Mouse (Mus musculus) liver, adult 2 months (tissue): ENCODE results near the gene Pla2g4e. TPM values are rescaled to one million over a fixed set of nuclear protein-coding genes. Genes with fewer than 3 reads are reported as not detected.
A peak's percentile ranks its signal among the peaks of the same experiment; 100 is the strongest.

Experiments used
- DNase-seq: peaks from one replicate; pipeline ENCODE4 v3.0.0-alpha.2; 2011; ENCODE audit warnings: low read depth, low spot score; ENCODE audit errors: extremely low read depth
- H3K27ac ChIP-seq: fragments of 200-500 bp; replicated peaks from 2 replicates; pipeline ENCODE4 v1.5.1; 2012; ENCODE audit warnings: low read depth, mild to moderate bottlenecking, control low read depth, inconsistent platforms, low read length; ENCODE audit not compliant: insufficient read depth
- H3K27me3 ChIP-seq: fragments of 200-500 bp; 2 replicates; pipeline ENCODE4 v1.6.1; 2012; ENCODE audit warnings: mild to moderate bottlenecking, moderate library complexity, low read length, inconsistent platforms; ENCODE audit not compliant: control insufficient read depth, insufficient read depth
- H3K36me3 ChIP-seq: fragments of 200-500 bp; 2 replicates; pipeline ENCODE4 v1.6.1; 2012; ENCODE audit warnings: low read length, inconsistent platforms; ENCODE audit not compliant: control insufficient read depth, insufficient read depth
- H3K4me1 ChIP-seq: fragments of 200-500 bp; 2 replicates; pipeline ENCODE4 v1.6.1; 2011; ENCODE audit warnings: low read length; ENCODE audit not compliant: control insufficient read depth, insufficient read depth
- H3K4me3 ChIP-seq: fragments of 200-500 bp; 2 replicates; pipeline ENCODE4 v1.5.1; 2011; ENCODE audit warnings: low read depth, mild to moderate bottlenecking, control low read depth, low read length, moderate library complexity; ENCODE audit not compliant: insufficient read depth
- H3K79me2 ChIP-seq: fragments of 200-500 bp; 2 replicates; pipeline ENCODE4 v1.6.1; 2012; ENCODE audit warnings: inconsistent platforms, mild to moderate bottlenecking, low read length, moderate library complexity; ENCODE audit not compliant: control insufficient read depth, insufficient read depth
- H3K9ac ChIP-seq: fragments of 200-500 bp; 2 replicates; pipeline ENCODE4 v1.6.1; 2012; ENCODE audit warnings: low read depth, mild to moderate bottlenecking, control low read depth, inconsistent platforms, low read length
- CTCF ChIP-seq: fragments of 200-500 bp; IDR thresholded peaks from 2 replicates; pipeline ENCODE4 v1.5.1; 2011; ENCODE audit warnings: low read depth, low read length, control low read depth
- POLR2A ChIP-seq: fragments of 200-500 bp; IDR thresholded peaks from 2 replicates; pipeline ENCODE4 v1.6.1; 2011; ENCODE audit warnings: low read length, control low read depth; ENCODE audit not compliant: insufficient read depth; ENCODE audit errors: extremely low read depth
- WGBS: fragments of 180-500 bp; shearing (Covaris S2); methylation state at CpG from one replicate; pipeline ENCODE4 v1.1.7; 2018; 5-methylcytosine and 5-hydroxymethylcytosine counted together
- polyA plus RNA-seq: library from polyadenylated mRNA; depleted of rRNA; stranded (reverse); fragments of >200 nt; gene quantifications from 2 replicates; pipeline ENCODE4 v1.2.3, GENCODE M21; 2012; rRNA removed
- total RNA-seq: library from RNA; depleted of rRNA; stranded (reverse); fragments of >200 nt; gene quantifications from 2 replicates; pipeline ENCODE4 v1.2.3, GENCODE M21; 2014; rRNA removed

The Pla2g4e gene
- total RNA-seq (not detected in 2 replicates), polyA plus RNA-seq (not detected in 2 replicates)

DNA sequence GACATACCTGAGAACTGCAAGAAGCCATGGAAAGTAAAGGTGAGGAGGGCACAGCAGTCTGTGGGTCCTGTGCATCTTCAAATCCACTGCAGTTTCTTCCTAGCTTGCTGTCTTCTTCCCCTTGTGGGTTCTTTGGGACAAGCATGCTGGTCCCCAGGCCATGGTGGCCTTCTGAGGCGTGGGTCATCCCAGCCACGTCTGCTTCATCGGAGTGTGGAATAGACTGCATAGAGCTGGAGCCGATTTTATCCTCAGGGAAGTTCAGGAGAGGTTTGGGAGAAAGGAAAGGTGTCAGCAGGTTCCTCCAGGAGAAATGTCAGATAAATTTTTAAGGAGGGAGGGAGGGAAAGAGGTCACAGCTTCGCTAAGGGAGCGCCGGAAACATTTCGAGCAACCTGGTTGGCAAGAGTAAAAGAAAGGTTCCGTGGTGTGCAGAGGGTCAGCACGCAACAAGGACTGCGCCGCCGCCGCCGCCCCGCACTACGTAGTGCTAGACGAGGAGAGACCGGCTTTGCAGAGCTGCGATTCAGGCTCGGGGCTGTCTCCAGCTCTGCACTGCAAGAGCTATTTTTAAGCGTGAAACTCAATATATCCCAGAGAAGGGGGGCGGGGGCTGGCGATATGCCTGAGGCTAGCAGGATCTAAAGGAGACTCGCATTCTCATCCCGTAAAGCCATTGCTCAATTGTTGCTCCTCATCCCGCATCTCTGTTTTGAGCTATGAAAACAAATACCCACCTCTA lies at the start of gene Pla2g4e:
Pla2g4e (minus strand) TSS at position 657 of the 742 bp plus-strand sequence.
- peaks cover 10% of the 10 kb centered on the region; the same call in 1 of the 2 replicates for H3K27me3 ChIP-seq
- H3K4me3 ChIP-seq: no peak within 1 kb of the TSS
- no peak within 1 kb of the TSS for H3K27ac ChIP-seq
- H3K79me2 ChIP-seq: no peaks in the 10 kb centered on the region
- H3K4me1 ChIP-seq: no peaks in the 10 kb centered on the region
- TF ChIP-seq CTCF (no peak), POLR2A (no peak)
- no peak for DNase-seq
- no peak within 1 kb of the TSS for H3K9ac ChIP-seq
- WGBS: 6% methylated on average over 27 of the region's 27 CpGs
- no peaks in the 10 kb centered on the region for H3K36me3 ChIP-seq

DNA sequence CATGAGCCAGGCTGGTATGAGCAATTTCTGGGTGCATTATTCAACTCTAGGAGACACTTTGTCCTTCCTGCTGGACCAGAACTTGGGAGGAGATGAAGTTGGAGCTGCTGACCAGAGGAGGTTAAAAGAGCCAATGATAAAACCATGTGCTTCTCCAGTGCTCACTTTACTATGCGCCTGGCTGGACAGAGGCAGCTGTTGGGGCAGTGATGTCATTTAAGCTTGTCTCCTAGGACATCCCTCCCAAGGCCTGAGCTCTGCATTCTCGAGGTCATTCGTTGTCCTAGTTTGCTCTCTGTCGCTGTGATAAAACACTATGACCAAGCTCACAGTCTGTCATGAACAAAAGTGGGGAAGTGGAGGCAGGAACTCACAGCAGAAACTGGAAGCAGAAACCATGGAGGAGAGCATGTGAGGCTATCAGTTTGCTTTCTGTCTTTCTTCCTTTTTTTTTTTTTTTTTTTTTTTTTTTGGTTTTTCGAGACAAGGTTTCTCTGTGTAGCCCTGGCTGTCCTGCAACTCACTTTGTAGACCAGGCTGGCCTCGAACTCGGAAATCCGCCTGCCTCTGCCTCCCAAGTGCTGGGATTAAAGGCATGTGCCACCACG lies 46.4 kb upstream of the Pla2g4e start:
- TF ChIP-seq CTCF (no peak), POLR2A (no peak)
- H3K4me1 ChIP-seq: no peaks in the 10 kb centered on the region

DNA sequence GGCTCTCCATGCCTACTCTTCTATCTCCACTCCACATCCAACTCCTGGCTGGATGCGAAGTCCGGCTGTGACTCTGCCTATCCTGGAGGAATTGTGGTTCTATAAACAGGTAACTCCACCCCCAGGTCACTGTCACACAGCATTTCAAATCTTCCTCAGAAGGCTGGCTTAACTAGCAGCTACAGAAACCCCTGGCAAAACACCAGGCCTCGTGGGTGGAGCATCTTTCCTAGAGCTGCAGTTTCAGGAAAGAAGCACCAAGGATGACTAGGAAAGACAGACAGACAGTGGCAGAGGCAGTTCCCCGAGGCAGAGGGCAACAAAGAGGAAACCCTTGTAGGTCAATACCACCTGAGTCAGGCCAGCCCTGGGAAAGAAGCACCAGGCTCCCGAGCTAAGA lies 43.9 kb upstream of the Pla2g4e start, which contains the start of gene Pla2g4d:
Pla2g4d (minus strand) TSS at position 203 of the 400 bp plus-strand sequence.
- DNase-seq: no peak
- H3K9ac ChIP-seq: no peak within 1 kb of the TSS
- H3K79me2 ChIP-seq: no peaks in the 10 kb centered on the region
- no peaks in the 10 kb centered on the region for H3K27me3 ChIP-seq
- H3K4me3 ChIP-seq: no peak within 1 kb of the TSS
- no peaks in the 10 kb centered on the region for H3K36me3 ChIP-seq
- H3K4me1 ChIP-seq: peaks cover 7% of the 10 kb centered on the region
- H3K27ac ChIP-seq: no peak within 1 kb of the TSS
- WGBS: 78% methylated on average over 5 of the region's 5 CpGs
- TF ChIP-seq CTCF (no peak), POLR2A (no peak)

More for the DNA sequence above, 46.4 kb upstream of the Pla2g4e start:
- Histone ChIP-seq H3K4me3 (no peak overlapping the region), H3K79me2 (no peaks in the 10 kb centered on the region), H3K27ac (no peak overlapping the region), H3K27me3 (no peaks in the 10 kb centered on the region), H3K9ac (no peak overlapping the region), H3K36me3 (no peaks in the 10 kb centered on the region)
- WGBS: 78% methylated on average over 8 of the region's 9 CpGs
- DNase-seq: peak; percentile 39

DNA sequence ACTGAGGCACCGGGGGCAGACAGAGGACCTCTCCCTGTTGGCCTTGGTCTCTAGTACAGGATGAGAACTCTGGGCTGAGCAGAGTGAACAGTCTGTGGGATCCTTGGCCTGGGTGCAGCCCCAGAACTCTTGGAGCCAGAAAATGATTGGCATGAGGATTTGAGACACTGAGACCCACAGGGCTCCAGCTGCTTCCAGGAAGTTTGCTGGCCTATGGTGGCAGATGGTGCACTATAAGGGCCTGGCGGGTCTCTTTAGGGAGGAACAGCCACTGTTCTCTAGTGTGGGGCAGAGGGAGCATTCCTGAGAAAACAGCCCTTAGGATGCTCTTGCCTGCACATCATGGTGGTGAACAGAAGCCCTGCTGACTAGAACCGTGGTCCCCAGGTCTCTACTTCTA lies 43.3 kb upstream of the Pla2g4e start:
- H3K4me1 ChIP-seq: peaks cover 7% of the 10 kb centered on the region
- WGBS: 91% methylated on average over 3 of the region's 3 CpGs

DNA sequence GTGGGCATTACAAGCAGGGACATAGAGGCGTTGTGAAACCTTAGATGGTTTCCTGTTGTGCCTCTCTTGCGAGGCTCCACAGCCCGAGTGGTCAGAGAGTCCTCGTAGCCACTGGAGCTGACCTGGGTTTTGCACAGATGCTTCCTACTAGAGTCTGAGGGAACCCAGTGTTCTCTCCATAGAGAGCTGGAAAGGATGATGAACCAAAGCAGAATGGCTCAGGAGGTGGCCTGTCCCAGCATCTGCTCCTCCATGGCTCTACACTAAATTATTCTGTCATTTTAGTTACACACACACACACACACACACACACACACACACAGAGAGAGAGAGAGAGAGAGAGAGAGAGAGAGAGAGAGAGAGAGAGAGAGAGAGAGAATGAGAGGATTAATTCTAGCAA lies 40.5 kb upstream of the Pla2g4e start:
- Histone ChIP-seq H3K27me3 (no peaks in the 10 kb centered on the region), H3K79me2 (no peaks in the 10 kb centered on the region), H3K4me3 (no peak overlapping the region), H3K27ac (no peak overlapping the region), H3K4me1 (peaks cover 7% of the 10 kb centered on the region), H3K9ac (no peak overlapping the region), H3K36me3 (no peaks in the 10 kb centered on the region)
- WGBS: 81% methylated on average over 4 of the region's 4 CpGs
- TF ChIP-seq CTCF: no peak
- no peak for TF ChIP-seq POLR2A
- no peak for DNase-seq

More for the DNA sequence above, 43.3 kb upstream of the Pla2g4e start:
- Histone ChIP-seq H3K79me2 (no peaks in the 10 kb centered on the region), H3K27me3 (no peaks in the 10 kb centered on the region), H3K27ac (no peak overlapping the region), H3K9ac (no peak overlapping the region), H3K36me3 (no peaks in the 10 kb centered on the region), H3K4me3 (no peak overlapping the region)
- no peak for DNase-seq
- TF ChIP-seq CTCF (no peak), POLR2A (no peak)

DNA sequence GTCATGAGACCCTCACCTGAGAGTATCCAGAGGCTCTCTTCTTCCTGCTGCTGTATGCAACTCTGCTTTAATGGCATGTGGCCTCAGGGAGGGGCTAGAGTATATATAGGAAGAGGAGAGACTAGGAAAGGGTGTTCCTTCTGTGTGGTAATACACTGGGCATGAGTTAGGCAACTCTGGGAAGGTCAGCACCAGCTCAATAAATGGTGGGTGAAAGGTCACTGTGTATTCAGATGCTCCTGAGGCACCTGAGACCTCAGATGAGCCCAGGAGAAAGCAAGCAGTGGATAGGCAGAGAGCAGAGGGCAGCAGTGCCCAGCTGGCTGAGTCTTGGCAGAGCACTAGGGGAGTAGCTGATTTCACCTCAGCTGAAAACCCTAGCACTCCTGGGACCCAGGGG lies 39.6 kb upstream of the Pla2g4e start:
- Histone ChIP-seq H3K79me2 (no peaks in the 10 kb centered on the region), H3K27me3 (no peaks in the 10 kb centered on the region), H3K4me3 (no peak overlapping the region), H3K27ac (no peak overlapping the region; the same call in 1 of the 2 replicates), H3K9ac (no peak overlapping the region), H3K4me1 (peaks cover 7% of the 10 kb centered on the region), H3K36me3 (no peaks in the 10 kb centered on the region)
- peak; percentile 84 for DNase-seq
- TF ChIP-seq CTCF: no peak
- no peak for TF ChIP-seq POLR2A
